ENCODE assay signal across 10 mouse cellular contexts in the genomic region with DNA sequence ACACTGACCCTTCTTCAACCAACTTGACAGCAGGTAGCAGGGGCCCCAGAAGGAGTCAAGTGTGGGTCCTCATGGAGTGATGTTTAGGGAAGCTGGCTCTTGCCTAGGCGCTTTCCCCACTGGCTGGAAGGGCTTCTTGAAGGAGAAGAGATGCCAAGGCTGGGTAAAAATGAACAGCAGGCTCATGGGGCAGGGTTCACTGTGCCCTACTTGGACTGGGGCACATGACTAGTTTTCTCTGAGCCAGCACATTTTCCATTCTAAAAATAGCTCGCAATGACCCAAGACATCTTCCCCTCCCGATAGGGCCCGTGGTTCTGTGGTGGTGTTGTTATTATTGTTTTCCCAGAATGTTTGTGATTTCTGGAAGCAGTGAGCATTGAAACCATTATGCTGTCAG.
A peak's percentile ranks its signal among the peaks of the same experiment; 100 is the strongest.
DNase-seq lines count a peak whose midpoint lies in the region; ATAC-seq and TF ChIP-seq lines count a peak whose summit lies in the region.
"Had no signal": no experiment of that assay in that cellular context is flagged by ENCODE, and none has a peak within 500 bp of the region (broad histone marks: within the 10 kb centered on the region; RNA-seq: fewer than 3 reads in every experiment).

No protein-coding gene starts in this region.

- H3K9me3 ChIP-seq in heart, embryonic 13.5 days: no peaks in the 10 kb centered on the region
- H3K9me3 ChIP-seq in forebrain, embryonic 12.5 days: no peaks in the 10 kb centered on the region
- H3K9me3 ChIP-seq: forebrain, embryonic 13.5 days; liver, embryonic 15.5 days had no signal

- H3K4me2 ChIP-seq in heart, embryonic 13.5 days: peak overlapping the region; percentile 48
- no peak overlapping the region for H3K4me2 ChIP-seq in forebrain, embryonic 12.5 days
- H3K4me2 ChIP-seq: forebrain, embryonic 13.5 days; liver, embryonic 15.5 days had no signal

- ATAC-seq in heart, embryonic 13.5 days (ENCODE audit: extremely low read depth, insufficient number of reproducible peaks, low FRiP score, low TSS enrichment): no peak
- no peak for ATAC-seq in forebrain, embryonic 12.5 days (ENCODE audit: low FRiP score)
- ATAC-seq: forebrain, embryonic 13.5 days had no signal

- peak; percentile 98 for DNase-seq in heart, adult 11 months
- DNase-seq in heart, postnatal 25 days (ENCODE audit: low spot score): no peak
- peak; percentile 53 for DNase-seq in adrenal gland, postnatal 14 days
- DNase-seq in kidney, postnatal 25 days: peak; percentile 67 to 86
- no peak for DNase-seq in layer of hippocampus, adult 9-11 months
- DNase-seq in left cerebral cortex, adult 2 months (ENCODE audit: extremely low spot score in 1 of 2, low spot score in 2 of 2): no peak

- H3K36me3 ChIP-seq in heart, embryonic 13.5 days: no peaks in the 10 kb centered on the region
- H3K36me3 ChIP-seq in forebrain, embryonic 12.5 days (replicated peaks): no peaks in the 10 kb centered on the region
- H3K36me3 ChIP-seq: liver, embryonic 15.5 days had no signal

- no peak overlapping the region for H3K4me3 ChIP-seq in heart, embryonic 13.5 days
- H3K4me3 ChIP-seq in forebrain, embryonic 12.5 days (replicated peaks): no peak overlapping the region
- H3K4me3 ChIP-seq in left cerebral cortex, adult 2 months: no peak overlapping the region
- H3K4me3 ChIP-seq: forebrain, embryonic 13.5 days; liver, embryonic 15.5 days had no signal

- WGBS in heart, embryonic 13.5 days: 31% methylated on average over 4 of the region's 4 CpGs
- WGBS in forebrain, embryonic 12.5 days: 92% methylated on average over 4 of the region's 4 CpGs

- no peak overlapping the region for H3K9ac ChIP-seq in heart, embryonic 13.5 days
- H3K9ac ChIP-seq in forebrain, embryonic 12.5 days: no peak overlapping the region
- H3K9ac ChIP-seq: forebrain, embryonic 13.5 days; liver, embryonic 15.5 days had no signal

- H3K27ac ChIP-seq in heart, embryonic 13.5 days (replicated peaks): peak overlapping the region; percentile 90
- no peak overlapping the region for H3K27ac ChIP-seq in forebrain, embryonic 12.5 days
- no peak overlapping the region for H3K27ac ChIP-seq in left cerebral cortex, adult 2 months
- H3K27ac ChIP-seq: forebrain, embryonic 13.5 days; liver, embryonic 15.5 days had no signal

- peaks cover 73% of the 10 kb centered on the region for H3K4me1 ChIP-seq in heart, embryonic 13.5 days
- H3K4me1 ChIP-seq in forebrain, embryonic 12.5 days: peaks cover 17% of the 10 kb centered on the region

- TF ChIP-seq CTCF in left cerebral cortex, adult 2 months (IDR thresholded peaks at IDR 0.05): no peak

- no peaks in the 10 kb centered on the region for H3K27me3 ChIP-seq in heart, embryonic 13.5 days (replicated peaks)
- peaks cover 28% of the 10 kb centered on the region for H3K27me3 ChIP-seq in forebrain, embryonic 12.5 days
- H3K27me3 ChIP-seq: liver, embryonic 15.5 days had no signal

- intact Hi-C loops in heart, postnatal 25 days (cut with DNase I): no loop called here
- intact Hi-C loops in left cerebral cortex, adult 2 months (cut with DNase I): no loop called here

Comparison
In these comparisons a context has a peak if more than half of its experiments do, and no peak if none do; other contexts are left out.
1. DNase-seq: peak in heart, adult 11 months (single experiment), adrenal gland, postnatal 14 days (single experiment) and kidney, postnatal 25 days (2 of 2); none in heart, postnatal 25 days (single experiment), layer of hippocampus, adult 9-11 months (single experiment) and left cerebral cortex, adult 2 months (0 of 2).